Mouse (Mus musculus): ENCODE results near the gene Slc16a5. TPM values are rescaled to one million over a fixed set of nuclear protein-coding genes. Genes with fewer than 3 reads are reported as not detected.

The Slc16a5 gene
- polyA plus RNA-seq (2012; rRNA removed; ENCODE audit: low replicate concordance) = 0.06 and 0.07 TPM in 2 replicates

DNA sequence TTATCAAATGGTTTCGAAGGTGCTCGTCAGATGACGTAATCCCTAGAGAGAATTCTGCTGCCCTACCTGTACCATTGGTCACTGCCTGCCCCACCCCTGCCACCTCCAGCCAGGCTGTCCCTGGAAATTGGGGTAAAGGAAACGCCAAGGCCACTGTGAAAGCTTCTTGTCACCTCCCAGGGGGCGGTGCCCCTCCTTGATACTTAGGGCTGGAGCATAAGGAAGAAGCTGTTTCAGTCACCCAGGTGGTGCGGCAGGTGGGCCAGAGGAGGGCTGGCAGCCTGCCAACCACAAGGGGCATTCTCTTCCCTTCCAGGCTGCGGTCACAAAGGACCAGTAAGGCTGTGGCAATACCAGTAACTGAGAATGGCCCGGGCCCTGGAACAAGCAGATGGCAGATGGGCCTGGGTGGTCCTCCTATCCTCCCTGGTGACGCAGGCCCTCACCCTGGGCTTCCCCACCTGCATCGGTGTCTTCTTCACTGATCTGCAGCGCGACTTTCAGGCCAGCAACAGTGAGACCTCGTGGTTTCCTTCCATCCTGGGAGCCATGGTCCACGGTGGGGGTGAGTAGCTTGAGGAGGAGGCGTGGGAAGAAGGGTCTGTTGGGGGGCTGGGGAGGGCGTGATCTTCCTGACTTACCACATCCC lies at the start of gene Slc16a5:
TSS of gene Slc16a5 (plus strand) at position 232 of the 649 bp plus-strand sequence.

DNA sequence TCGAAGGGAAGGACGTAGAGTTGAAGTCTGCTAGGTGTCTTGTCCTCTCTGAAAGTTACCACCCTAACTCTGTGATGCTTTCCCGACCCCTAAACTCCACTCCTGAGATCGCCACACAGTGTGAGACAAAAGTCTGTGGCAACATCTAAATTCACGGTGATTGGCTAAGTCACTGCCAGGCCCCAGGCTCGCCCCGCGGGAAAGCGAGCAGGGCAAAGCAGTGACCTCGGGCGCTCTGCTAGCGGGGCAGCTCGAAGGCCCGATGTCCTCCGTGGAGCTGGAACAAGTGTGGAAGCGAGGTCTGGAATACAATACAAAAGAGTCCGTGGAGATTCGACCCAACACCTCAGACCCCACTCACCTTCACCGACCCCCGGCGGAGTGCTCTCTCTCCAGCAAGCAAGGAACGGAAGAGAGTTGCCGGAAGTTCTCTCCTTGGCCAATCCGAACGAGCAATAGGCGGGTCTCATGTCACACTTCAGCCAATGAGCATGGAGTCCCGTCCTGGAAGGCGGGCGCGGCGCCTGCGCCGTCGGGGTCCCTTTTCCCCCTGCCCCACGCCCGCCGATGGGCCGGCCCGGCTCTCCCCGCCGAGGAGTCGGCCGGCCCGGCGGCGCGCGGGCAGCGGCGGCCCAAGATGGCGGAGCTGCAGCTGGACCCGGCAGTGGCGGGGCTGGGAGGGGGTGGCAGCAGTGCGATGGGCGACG lies 42.6 kb upstream of the Slc16a5 start, which contains the start of the genes Atp5h and Kctd2:
TSS of gene Atp5h (minus strand) at position 432 of the 707 bp plus-strand sequence.
TSS of gene Kctd2 (plus strand) at position 598 of the 707 bp plus-strand sequence.

DNA sequence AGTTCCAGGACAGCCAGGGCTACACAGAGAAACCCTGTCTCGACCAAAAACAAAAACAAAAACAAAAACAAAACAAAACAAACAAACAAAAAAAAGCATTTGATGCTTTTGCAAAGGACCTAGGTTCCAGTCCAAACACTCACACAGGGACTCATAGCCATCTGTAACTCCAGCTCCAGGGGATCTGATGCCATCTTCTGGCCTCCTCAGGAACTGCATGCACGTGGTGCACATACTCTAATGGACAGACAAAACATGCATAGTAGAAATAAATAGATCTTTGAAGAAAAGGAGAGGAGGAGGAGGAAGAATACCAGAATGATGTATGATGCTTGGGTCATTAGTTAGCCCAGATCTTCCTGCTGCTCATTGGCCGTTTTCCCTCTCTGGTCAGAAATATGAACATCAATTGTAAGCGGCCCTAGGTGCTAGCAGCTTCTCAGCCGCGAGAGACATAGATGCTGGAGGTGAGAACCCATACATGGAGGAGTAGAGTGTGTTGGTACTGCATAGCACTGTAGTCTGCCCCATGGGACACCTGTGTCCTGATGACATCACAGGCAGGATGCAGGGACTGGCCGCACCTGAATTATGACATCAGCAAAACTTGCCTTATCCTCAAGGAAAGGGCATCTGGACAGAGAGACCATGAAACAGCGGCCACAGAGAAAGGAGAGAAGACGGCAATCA lies 22.2 kb upstream of the Slc16a5 start, which contains the start of gene Trim80:
TSS of gene Trim80 (plus strand) at position 640 of the 690 bp plus-strand sequence.

DNA sequence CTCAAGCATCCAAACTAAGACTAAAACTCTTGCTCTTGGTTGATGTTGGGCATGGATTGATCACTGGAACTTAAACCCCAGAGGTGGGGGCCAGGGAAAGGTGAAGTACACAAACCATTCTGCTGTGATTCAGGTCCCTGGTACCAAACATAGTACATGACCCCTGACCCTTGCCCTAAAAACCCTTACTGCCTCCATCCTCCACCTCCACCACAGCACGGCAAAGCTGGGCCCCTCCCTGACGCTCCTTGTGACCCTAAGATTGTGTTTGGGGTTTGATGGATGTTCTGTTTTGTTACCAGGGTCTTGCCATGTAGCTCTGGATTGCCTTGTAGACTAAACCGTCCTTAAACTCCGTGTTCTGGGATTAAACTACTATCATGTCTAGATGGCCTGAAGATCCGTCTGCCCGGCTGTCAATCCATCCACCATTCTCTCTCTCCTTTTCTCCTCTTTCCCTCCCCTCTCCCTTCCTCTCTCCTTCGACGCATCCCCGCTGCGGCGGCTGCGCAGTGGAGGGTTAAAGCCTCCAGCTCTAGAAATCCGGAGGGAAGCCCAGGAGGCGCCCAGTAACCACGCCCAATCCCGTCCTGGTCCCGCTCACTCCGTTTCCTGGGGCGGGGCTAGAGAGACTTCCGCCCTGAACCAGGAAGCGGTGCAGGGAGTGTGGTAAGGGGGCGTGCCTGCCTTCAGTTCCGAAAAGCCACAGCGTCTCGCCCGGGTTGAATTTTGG lies 12.9 kb downstream of the Slc16a5 start, which contains the start of gene Armc7:
TSS of gene Armc7 (plus strand) at position 643 of the 733 bp plus-strand sequence.

DNA sequence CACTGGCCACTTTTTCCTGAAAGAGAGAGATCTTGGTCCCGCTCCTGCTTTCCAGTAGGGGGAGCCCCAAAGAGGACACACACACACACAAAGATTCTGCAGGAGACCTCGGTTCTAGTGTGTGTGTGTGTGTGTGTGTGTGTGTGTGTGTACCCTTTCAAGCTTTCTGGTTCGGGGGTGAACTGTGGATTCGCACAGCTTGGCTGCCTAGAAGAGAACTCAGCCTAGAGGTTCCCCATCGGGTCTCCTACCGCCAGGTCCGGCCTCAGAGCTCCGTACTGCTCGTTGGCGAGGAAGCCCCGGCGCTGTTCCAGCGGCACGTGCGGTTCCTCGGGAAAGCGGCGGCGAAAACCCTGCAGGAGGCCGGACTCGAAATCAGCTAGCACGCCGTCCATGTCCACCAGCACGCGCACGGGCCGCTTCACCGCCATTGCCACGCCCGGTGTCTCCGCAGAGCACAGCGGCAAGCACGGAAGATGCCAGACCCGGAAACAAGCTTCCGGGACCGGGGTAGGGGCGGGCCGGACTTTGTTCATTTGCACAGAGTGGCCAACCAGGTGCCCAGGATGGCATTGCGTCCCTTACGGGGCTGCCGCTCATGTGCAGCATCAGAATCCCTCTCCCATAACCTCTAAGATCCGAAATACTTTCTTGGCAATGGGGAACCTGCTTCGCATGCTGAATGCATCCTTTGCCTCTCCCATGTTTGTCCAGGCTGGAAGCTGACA lies 29.2 kb downstream of the Slc16a5 start, which contains the start of gene Nt5c:
TSS of gene Nt5c (minus strand) at position 507 of the 728 bp plus-strand sequence.

DNA sequence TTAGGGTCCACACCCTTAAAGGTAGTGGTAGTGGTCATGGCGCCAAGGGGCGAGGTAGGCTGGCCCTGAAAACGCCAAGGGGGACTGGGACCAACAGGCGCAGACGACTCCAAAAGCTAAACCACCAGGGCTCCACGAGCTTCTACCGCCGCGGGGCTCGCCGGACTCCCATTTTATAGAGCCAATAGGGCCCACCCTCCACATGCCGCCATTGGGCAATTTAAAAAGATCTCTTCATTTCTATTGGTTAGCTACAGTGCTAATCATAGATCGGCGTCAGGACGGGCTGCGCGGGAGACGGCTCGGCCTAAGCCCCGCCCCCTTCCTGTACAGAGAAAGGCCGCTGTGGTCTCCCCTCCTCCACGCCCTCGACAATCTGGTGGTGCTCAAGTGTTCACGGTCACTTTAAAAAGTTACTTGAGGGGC lies 52.0 kb downstream of the Slc16a5 start, which contains the start of gene Jpt1:
TSS of gene Jpt1 (minus strand) at position 150 of the 426 bp plus-strand sequence.

Other genes with a start within 250 kb of the Slc16a5 start
- gene Grin2c, start 195.2 kb upstream of the Slc16a5 start, polyA plus RNA-seq (2012; rRNA removed; ENCODE audit: low replicate concordance) = 0.12 TPM in 1 of 2 replicates, not detected in the other
- gene Fdxr, start 185.4 kb upstream of the Slc16a5 start, polyA plus RNA-seq (2012; rRNA removed; ENCODE audit: low replicate concordance) = 16.6 and 17.8 TPM in 2 replicates
- 1.9 and 3.5 TPM in 2 replicates for gene Fads6, start 164.8 kb upstream of the Slc16a5 start, polyA plus RNA-seq (2012; rRNA removed; ENCODE audit: low replicate concordance)
- not detected in 2 replicates for gene Otop2, start 155.3 kb upstream of the Slc16a5 start, polyA plus RNA-seq (2012; rRNA removed; ENCODE audit: low replicate concordance)
- 0.04 TPM in 1 of 2 replicates, not detected in the other for gene Ush1g, start 140.4 kb upstream of the Slc16a5 start, polyA plus RNA-seq (2012; rRNA removed; ENCODE audit: low replicate concordance)
- 0.12 TPM in 1 of 2 replicates, not detected in the other for gene Otop3, start 127.7 kb upstream of the Slc16a5 start, polyA plus RNA-seq (2012; rRNA removed; ENCODE audit: low replicate concordance)
- 14.8 and 23.9 TPM in 2 replicates for gene Hid1, start 94.7 kb upstream of the Slc16a5 start, polyA plus RNA-seq (2012; rRNA removed; ENCODE audit: low replicate concordance)
- gene Cdr2l, start 80.6 kb upstream of the Slc16a5 start, polyA plus RNA-seq (2012; rRNA removed; ENCODE audit: low replicate concordance) = 16.6 and 43.4 TPM in 2 replicates
- gene Mrpl58, start 58.7 kb upstream of the Slc16a5 start, polyA plus RNA-seq (2012; rRNA removed; ENCODE audit: low replicate concordance) = 79.4 and 110 TPM in 2 replicates
- gene Atp5h, start 42.5 kb upstream of the Slc16a5 start, polyA plus RNA-seq (2012; rRNA removed; ENCODE audit: low replicate concordance) = 141 and 187 TPM in 2 replicates
- gene Kctd2, start 42.3 kb upstream of the Slc16a5 start, polyA plus RNA-seq (2012; rRNA removed; ENCODE audit: low replicate concordance) = 39.0 and 44.5 TPM in 2 replicates
- gene Trim80, start 21.9 kb upstream of the Slc16a5 start, polyA plus RNA-seq (2012; rRNA removed; ENCODE audit: low replicate concordance) = 0.09 and 0.72 TPM in 2 replicates
- 6.1 and 10.5 TPM in 2 replicates for gene Armc7, start 13.2 kb downstream of the Slc16a5 start, polyA plus RNA-seq (2012; rRNA removed; ENCODE audit: low replicate concordance)
- 56.8 and 74.4 TPM in 2 replicates for gene Nt5c, start 29.4 kb downstream of the Slc16a5 start, polyA plus RNA-seq (2012; rRNA removed; ENCODE audit: low replicate concordance)
- 150 and 187 TPM in 2 replicates for gene Jpt1, start 51.9 kb downstream of the Slc16a5 start, polyA plus RNA-seq (2012; rRNA removed; ENCODE audit: low replicate concordance)
- 69.6 and 81.1 TPM in 2 replicates for gene Sumo2, start 73.8 kb downstream of the Slc16a5 start, polyA plus RNA-seq (2012; rRNA removed; ENCODE audit: low replicate concordance)
- gene Nup85, start 102.0 kb downstream of the Slc16a5 start, polyA plus RNA-seq (2012; rRNA removed; ENCODE audit: low replicate concordance) = 38.8 and 75.0 TPM in 2 replicates
- gene Mrps7, start 141.5 kb downstream of the Slc16a5 start, polyA plus RNA-seq (2012; rRNA removed; ENCODE audit: low replicate concordance) = 39.6 and 50.1 TPM in 2 replicates
- gene Gga3, start 141.6 kb downstream of the Slc16a5 start, polyA plus RNA-seq (2012; rRNA removed; ENCODE audit: low replicate concordance) = 20.5 and 33.9 TPM in 2 replicates
- gene Mif4gd, start 150.5 kb downstream of the Slc16a5 start, polyA plus RNA-seq (2012; rRNA removed; ENCODE audit: low replicate concordance) = 113 and 166 TPM in 2 replicates
- 129 and 302 TPM in 2 replicates for gene Slc25a19, start 165.8 kb downstream of the Slc16a5 start, polyA plus RNA-seq (2012; rRNA removed; ENCODE audit: low replicate concordance)
- 40.9 and 45.7 TPM in 2 replicates for gene Grb2, start 246.1 kb downstream of the Slc16a5 start, polyA plus RNA-seq (2012; rRNA removed; ENCODE audit: low replicate concordance)